Mouse (Mus musculus) hindbrain, embryonic 14.5 days (tissue): ENCODE data around the gene Gm4869. TPM values are rescaled to one million over a fixed set of nuclear protein-coding genes. Genes with fewer than 3 reads are reported as not detected.
"Not testable (repeated sequence)": the region's sequence is repeated elsewhere in the genome, so short reads cannot be mapped to it uniquely, and the experiment has no call there.

Experiments
- ATAC-seq: fragments of 200-750 bp; cut with Nextera tagmentation; 2 replicates; pipeline ENCODE4 v1.8.0; 2017; ENCODE audit warnings: moderate number of reproducible peaks, mild to moderate bottlenecking, moderate TSS enrichment, moderate library complexity; ENCODE audit not compliant: low FRiP score
- DNase-seq: peaks from one replicate; pipeline ENCODE4 v3.0.0-alpha.2; 2015; ENCODE audit warnings: low spot score
- H3K27ac ChIP-seq: fragments of 300-500 bp; sonication (generic); 2 replicates; pipeline ENCODE4 v1.5.1; 2014; ENCODE audit warnings: mild to moderate bottlenecking, moderate library complexity
- H3K27me3 ChIP-seq: fragments of 300-500 bp; sonication (generic); 2 replicates; pipeline ENCODE4 v1.6.1; 2014; ENCODE audit warnings: mild to moderate bottlenecking, low read length, mixed read lengths; ENCODE audit not compliant: control insufficient read depth, insufficient read depth
- H3K36me3 ChIP-seq: fragments of 300-500 bp; sonication (generic); replicated peaks from 2 replicates; pipeline ENCODE4 v1.6.1; 2014; ENCODE audit not compliant: control insufficient read depth, insufficient read depth
- H3K4me1 ChIP-seq: fragments of 300-500 bp; sonication (generic); replicated peaks from 2 replicates; pipeline ENCODE4 v1.6.1; 2014; ENCODE audit warnings: antibody characterized with exemption, low read length, mixed read lengths; ENCODE audit not compliant: control insufficient read depth, insufficient read depth
- H3K4me2 ChIP-seq: fragments of 300-500 bp; sonication (generic); replicated peaks from 2 replicates; pipeline ENCODE4 v1.6.1; 2014; ENCODE audit warnings: mild to moderate bottlenecking, moderate library complexity
- H3K4me3 ChIP-seq: fragments of 300-500 bp; sonication (generic); replicated peaks from 2 replicates; pipeline ENCODE4 v1.5.1; 2014; ENCODE audit warnings: mild to moderate bottlenecking, low read length
- H3K9ac ChIP-seq: fragments of 300-500 bp; sonication (generic); 2 replicates; pipeline ENCODE4 v1.6.1; 2014
- H3K9me3 ChIP-seq: fragments of 300-500 bp; sonication (generic); 2 replicates; pipeline ENCODE4 v1.6.1; 2016; ENCODE audit warnings: low read length; ENCODE audit not compliant: control insufficient read depth
- WGBS: fragments of 180-500 bp; shearing (Covaris S2); extraction: QIAGEN DNeasy Blood & Tissue Kit; methylation state at CpG from one replicate; pipeline ENCODE4 v1.1.7; 2014; 5-methylcytosine and 5-hydroxymethylcytosine counted together
- polyA plus RNA-seq: library from polyadenylated mRNA; unstranded; fragments of >200 nt; fragmentation: Nextera tagmentation; extraction: Ambion mirVana; gene quantifications from 2 replicates; pipeline ENCODE4 v1.2.1, GENCODE M21; 2014

Gene Gm4869
- polyA plus RNA-seq, 1 experiment from 2014 or later: not detected

- no peak overlapping the region for H3K9ac ChIP-seq
- DNase-seq: no peak
Observed at GRCm38 (mm10) chr5:140501982-140502836, 56.8 kb downstream of the Gm4869 start.

GRCm38 (mm10) chr5:140502925-140503324 lies 57.5 kb downstream of the Gm4869 start:
- Histone ChIP-seq H3K4me2 (peak overlapping the region; percentile 36), H3K9ac (peak overlapping the region; percentile 6; the same call in 1 of the 2 replicates)
- not testable (repeated sequence) for H3K9me3 ChIP-seq, H3K4me1 ChIP-seq, H3K27ac ChIP-seq, H3K4me3 ChIP-seq, ATAC-seq, H3K36me3 ChIP-seq, DNase-seq, H3K27me3 ChIP-seq
- WGBS: 1% methylated on average over 12 of the region's 12 CpGs

More at GRCm38 (mm10) chr5:140501982-140502836, 56.8 kb downstream of the Gm4869 start:
- H3K4me1 ChIP-seq: peaks cover 10% of the 10 kb centered on the region; the same call in 1 of the 2 replicates
- no peaks in the 10 kb centered on the region for H3K9me3 ChIP-seq
- peak overlapping the region; percentile 36 for H3K4me2 ChIP-seq
- 19% methylated on average over 14 of the region's 14 CpGs for WGBS
- no peak overlapping the region for H3K27ac ChIP-seq
- ATAC-seq: no peak
- no peak overlapping the region for H3K4me3 ChIP-seq
- H3K27me3 ChIP-seq: no peaks in the 10 kb centered on the region; the same call in 1 of the 2 replicates
- H3K36me3 ChIP-seq: no peaks in the 10 kb centered on the region

GRCm38 (mm10) chr5:140505208-140505780 lies 59.8 kb downstream of the Gm4869 start, which contains the start of gene Chst12:
TSS of gene Chst12 (plus strand) at chr5:140505550.
- H3K4me2 ChIP-seq: peak within 1 kb of the TSS; percentile 83
- H3K9ac ChIP-seq: peak within 1 kb of the TSS; percentile 70
- H3K27ac ChIP-seq: peak within 1 kb of the TSS; percentile 65
- DNase-seq: peak; percentile 99
- H3K4me1 ChIP-seq: peaks cover 16% of the 10 kb centered on the region
- peak within 1 kb of the TSS; percentile 59 for H3K4me3 ChIP-seq
- H3K36me3 ChIP-seq: no peaks in the 10 kb centered on the region
- no peaks in the 10 kb centered on the region; the same call in 1 of the 2 replicates for H3K27me3 ChIP-seq
- WGBS: 0% methylated on average over 38 of the region's 38 CpGs
- no peaks in the 10 kb centered on the region for H3K9me3 ChIP-seq
- ATAC-seq: peak; percentile 95

- H3K4me2 ChIP-seq: peak overlapping the region; percentile 83
- H3K27me3 ChIP-seq: no peaks in the 10 kb centered on the region; the same call in 1 of the 2 replicates
- ATAC-seq: no peak
- H3K27ac ChIP-seq: peak overlapping the region; percentile 65; the same call in 1 of the 2 replicates
- H3K9ac ChIP-seq: peak overlapping the region; percentile 70
- WGBS: 40% methylated on average over 22 of the region's 22 CpGs
- DNase-seq: no peak
- no peaks in the 10 kb centered on the region for H3K9me3 ChIP-seq
- H3K4me1 ChIP-seq: peaks cover 21% of the 10 kb centered on the region
- H3K36me3 ChIP-seq: no peaks in the 10 kb centered on the region
- peak overlapping the region; percentile 59 for H3K4me3 ChIP-seq
Observed at GRCm38 (mm10) chr5:140506096-140506794, 60.8 kb downstream of the Gm4869 start.

GRCm38 (mm10) chr5:140507466-140508208 lies 62.2 kb downstream of the Gm4869 start:
- Histone ChIP-seq H3K4me2 (no peak overlapping the region), H3K27me3 (no peaks in the 10 kb centered on the region; the same call in 1 of the 2 replicates), H3K4me1 (peaks cover 21% of the 10 kb centered on the region), H3K36me3 (no peaks in the 10 kb centered on the region), H3K9me3 (no peaks in the 10 kb centered on the region), H3K27ac (no peak overlapping the region), H3K9ac (no peak overlapping the region), H3K4me3 (no peak overlapping the region)
- DNase-seq: no peak
- 89% methylated on average over 14 of the region's 14 CpGs for WGBS
- no peak for ATAC-seq

- H3K9me3 ChIP-seq: no peaks in the 10 kb centered on the region
- no peaks in the 10 kb centered on the region for H3K27me3 ChIP-seq
- no peak overlapping the region for H3K4me2 ChIP-seq
- no peak for DNase-seq
- no peak for ATAC-seq
- 30% methylated on average over 8 of the region's 8 CpGs for WGBS
- no peak overlapping the region for H3K9ac ChIP-seq
- H3K4me3 ChIP-seq: no peak overlapping the region
- no peak overlapping the region for H3K27ac ChIP-seq
- peaks cover 19% of the 10 kb centered on the region for H3K4me1 ChIP-seq
- H3K36me3 ChIP-seq: no peaks in the 10 kb centered on the region
Observed at GRCm38 (mm10) chr5:140508686-140509085, 63.2 kb downstream of the Gm4869 start.

GRCm38 (mm10) chr5:140509204-140509603 lies 63.8 kb downstream of the Gm4869 start:
- Histone ChIP-seq H3K4me1 (peaks cover 19% of the 10 kb centered on the region), H3K27me3 (no peaks in the 10 kb centered on the region), H3K4me2 (no peak overlapping the region), H3K36me3 (no peaks in the 10 kb centered on the region), H3K27ac (no peak overlapping the region), H3K9ac (no peak overlapping the region), H3K4me3 (no peak overlapping the region), H3K9me3 (no peaks in the 10 kb centered on the region)
- no peak for DNase-seq
- WGBS: 41% methylated on average over 9 of the region's 9 CpGs
- ATAC-seq: no peak

GRCm38 (mm10) chr5:140510012-140511000 lies 64.9 kb downstream of the Gm4869 start:
- Histone ChIP-seq H3K4me1 (peaks cover 19% of the 10 kb centered on the region), H3K9me3 (no peaks in the 10 kb centered on the region), H3K4me2 (peak overlapping the region; percentile 15; the same call in 1 of the 2 replicates), H3K4me3 (no peak overlapping the region), H3K9ac (no peak overlapping the region), H3K36me3 (no peaks in the 10 kb centered on the region), H3K27me3 (no peaks in the 10 kb centered on the region), H3K27ac (peak overlapping the region; percentile 16)
- 41% methylated on average over 27 of the region's 27 CpGs for WGBS
- no peak for DNase-seq
- no peak for ATAC-seq
